Mouse (Mus musculus) ovary, postnatal 10 days (tissue): ENCODE measurements around the gene Olfr862.

Experiments used
- DNase-seq: peaks from one replicate; pipeline ENCODE4 v3.0.0; 2022; ENCODE audit warnings: low spot score

Gene Olfr862

GRCm38 (mm10) chr9:19887904-19888303 lies at the start of gene Olfr862:
TSS of gene Olfr862 (minus strand) at chr9:19888004.
- no peak for DNase-seq

GRCm38 (mm10) chr9:19916565-19916964 lies 28.8 kb upstream of the Olfr862 start, which contains the start of gene Olfr77:
TSS of gene Olfr77 (plus strand) at chr9:19916865.
- no peak for DNase-seq

- DNase-seq, result no peak
These were observed 23.4 kb upstream of the Olfr862 start for GRCm38 (mm10) chr9:19911170-19911569.

- no peak for DNase-seq
These were observed 38.2 kb downstream of the Olfr862 start, which contains the start of gene Olfr860 for GRCm38 (mm10) chr9:19849647-19850046. TSS of gene Olfr860 (minus strand) at chr9:19849747.
